8 mouse cellular contexts compared by ENCODE assay signal in the genomic region with DNA sequence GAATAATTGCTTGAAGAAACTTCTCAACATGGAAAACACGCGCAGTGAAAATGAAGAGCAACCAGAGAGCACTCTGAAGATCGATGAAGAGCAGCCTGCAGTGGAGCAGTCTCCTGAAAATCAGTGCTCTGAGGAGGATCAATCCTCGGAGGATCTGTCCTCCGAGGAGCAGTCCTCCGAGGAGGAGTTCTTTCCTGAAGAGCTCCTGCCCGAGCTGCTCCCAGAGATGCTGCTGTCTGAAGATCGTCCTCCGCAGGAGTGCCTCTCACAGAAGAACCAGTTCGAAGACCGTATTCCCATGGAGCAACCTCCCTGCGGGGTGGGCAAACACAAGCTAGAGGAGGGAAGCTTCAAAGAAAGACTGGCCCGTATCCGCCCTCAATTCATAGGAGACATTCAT. TPM values are rescaled to one million over a fixed set of nuclear protein-coding genes. Genes with fewer than 3 reads are reported as not detected.
DNase-seq lines count a peak whose midpoint lies in the region; ATAC-seq and TF ChIP-seq lines count a peak whose summit lies in the region.

No protein-coding gene starts in this region.

- DNase-seq in heart, postnatal 10 days: no peak
- peak; percentile 38 for DNase-seq in cerebellum, postnatal 10 days
- no peak for DNase-seq in hindbrain, embryonic 10.5 days (ENCODE audit: low spot score)
- DNase-seq in lung, postnatal 0 days (ENCODE audit: low spot score): no peak
- no peak for DNase-seq in Muller cell, postnatal 12 days (ENCODE audit: inconsistent ontology term)
- no peak for DNase-seq in natural killer cell, adult 2 months (ENCODE audit: low spot score in 2 of 2)
- no peak for DNase-seq in urinary bladder, postnatal 25 days (ENCODE audit: low spot score)

- intact Hi-C loops in heart, postnatal 10 days (cut with DNase I): no loop called here

- H3K9ac ChIP-seq in heart, embryonic 12.5 days: 0 out of 2 replicates have a peak overlapping the region, but pooled peaks have one; percentile 71
- peak overlapping the region; percentile 48 for H3K9ac ChIP-seq in lung, postnatal 0 days (replicated peaks; ENCODE audit: low read depth)

- H3K4me1 ChIP-seq in heart, embryonic 12.5 days (replicated peaks): no peaks in the 10 kb centered on the region
- peaks cover 3% of the 10 kb centered on the region; the same call in 1 of the 2 replicates for H3K4me1 ChIP-seq in hindbrain, embryonic 10.5 days (replicated peaks)
- no peaks in the 10 kb centered on the region for H3K4me1 ChIP-seq in lung, postnatal 0 days (ENCODE audit: insufficient read depth, low read depth, low read length)

- ATAC-seq in heart, embryonic 12.5 days (ENCODE audit: insufficient number of reproducible peaks, low FRiP score): no peak
- no peak for ATAC-seq in lung, postnatal 0 days

- no peak for TF ChIP-seq EP300 in lung, postnatal 0 days (IDR thresholded peaks at IDR 0.05)

- H3K27ac ChIP-seq in heart, embryonic 12.5 days (ENCODE audit: poor library complexity, severe bottlenecking): peak overlapping the region; percentile 83; the same call in 1 of the 2 replicates
- H3K27ac ChIP-seq in hindbrain, embryonic 10.5 days: peak overlapping the region; percentile 91
- peak overlapping the region; percentile 68 for H3K27ac ChIP-seq in lung, postnatal 0 days (ENCODE audit: low read length)

- H3K36me3 ChIP-seq in heart, embryonic 12.5 days: no peaks in the 10 kb centered on the region
- H3K36me3 ChIP-seq in hindbrain, embryonic 10.5 days: no peaks in the 10 kb centered on the region
- no peaks in the 10 kb centered on the region for H3K36me3 ChIP-seq in lung, postnatal 0 days (ENCODE audit: insufficient read depth, low read length)

- peak overlapping the region; percentile 67 for H3K4me2 ChIP-seq in heart, embryonic 12.5 days
- H3K4me2 ChIP-seq in lung, postnatal 0 days (replicated peaks; ENCODE audit: low read depth, low read length): peak overlapping the region; percentile 57

- peak overlapping the region; percentile 62 for H3K4me3 ChIP-seq in heart, embryonic 12.5 days
- H3K4me3 ChIP-seq in hindbrain, embryonic 10.5 days: peak overlapping the region; percentile 59
- peak overlapping the region; percentile 50 for H3K4me3 ChIP-seq in lung, postnatal 0 days (ENCODE audit: low read depth, low read length)

- 18% methylated on average over 14 of the region's 14 CpGs for WGBS in heart, embryonic 12.5 days
- WGBS in hindbrain, embryonic 10.5 days: 16% methylated on average over 14 of the region's 14 CpGs
- 23% methylated on average over 14 of the region's 14 CpGs for WGBS in lung, postnatal 0 days

- no peaks in the 10 kb centered on the region for H3K9me3 ChIP-seq in heart, embryonic 12.5 days (replicated peaks)
- no peaks in the 10 kb centered on the region for H3K9me3 ChIP-seq in hindbrain, embryonic 10.5 days
- H3K9me3 ChIP-seq in lung, postnatal 0 days (ENCODE audit: low read length): no peaks in the 10 kb centered on the region

- H3K27me3 ChIP-seq in heart, embryonic 12.5 days (replicated peaks): no peaks in the 10 kb centered on the region
- H3K27me3 ChIP-seq in hindbrain, embryonic 10.5 days (ENCODE audit: insufficient read depth, poor library complexity, severe bottlenecking): no peaks in the 10 kb centered on the region
- H3K27me3 ChIP-seq in lung, postnatal 0 days (replicated peaks; ENCODE audit: insufficient read depth, low read length): no peaks in the 10 kb centered on the region

- TF ChIP-seq CTCF in lung, postnatal 0 days (IDR thresholded peaks at IDR 0.05): no peak

RNA-seq across cellular contexts. Expression of a gene that starts 1.0 kb away (rescaled TPM):
- polyA plus RNA-seq in heart, embryonic 12.5 days (2016; fragmentation: Nextera tagmentation; extraction: Ambion mirVana): 8.7 and 9.3 TPM in 2 replicates
- 1 to 10 TPM; 5.1 to 6.2 TPM for total RNA-seq in heart, postnatal 10 days (2021)
- 7.2 and 9.0 TPM in 2 replicates for polyA plus RNA-seq in hindbrain, embryonic 10.5 days (2016; fragmentation: Nextera tagmentation; extraction: Ambion mirVana)
- polyA plus RNA-seq in lung, postnatal 0 days (2015; fragmentation: Nextera tagmentation; extraction: Ambion mirVana): 12.2 and 12.3 TPM in 2 replicates

RNA-seq across cellular contexts. Expression of a gene that starts 34.7 kb away (rescaled TPM):
- polyA plus RNA-seq in heart, embryonic 12.5 days (2016; fragmentation: Nextera tagmentation; extraction: Ambion mirVana): 403 and 424 TPM in 2 replicates
- 100 to 1,000 TPM; 167 to 171 TPM for total RNA-seq in heart, postnatal 10 days (2021)
- 514 and 571 TPM in 2 replicates for polyA plus RNA-seq in hindbrain, embryonic 10.5 days (2016; fragmentation: Nextera tagmentation; extraction: Ambion mirVana)
- 293 and 313 TPM in 2 replicates for polyA plus RNA-seq in lung, postnatal 0 days (2015; fragmentation: Nextera tagmentation; extraction: Ambion mirVana)

Comparison
In these comparisons a context has a peak if more than half of its experiments do, and no peak if none do; other contexts are left out.
1. DNase-seq: peak in cerebellum, postnatal 10 days (2 of 2); none in heart, postnatal 10 days (0 of 2), hindbrain, embryonic 10.5 days (single experiment), lung, postnatal 0 days (single experiment), Muller cell, postnatal 12 days (single experiment), natural killer cell, adult 2 months (0 of 2) and urinary bladder, postnatal 25 days (single experiment).
2. Peak in every context shown above with its lines, with median percentiles within 50 percentile points of each other: H3K27ac ChIP-seq and H3K4me3 ChIP-seq.